Mouse (Mus musculus): ENCODE results near the gene Gm10974. TPM values are rescaled to one million over a fixed set of nuclear protein-coding genes. Genes with fewer than 3 reads are reported as not detected.

Gm10974 gene
- not detected for total RNA-seq (2021)
- long read RNA-seq, experiment 1 = 0 reads
- long read RNA-seq, experiment 2 = 0 reads

DNA sequence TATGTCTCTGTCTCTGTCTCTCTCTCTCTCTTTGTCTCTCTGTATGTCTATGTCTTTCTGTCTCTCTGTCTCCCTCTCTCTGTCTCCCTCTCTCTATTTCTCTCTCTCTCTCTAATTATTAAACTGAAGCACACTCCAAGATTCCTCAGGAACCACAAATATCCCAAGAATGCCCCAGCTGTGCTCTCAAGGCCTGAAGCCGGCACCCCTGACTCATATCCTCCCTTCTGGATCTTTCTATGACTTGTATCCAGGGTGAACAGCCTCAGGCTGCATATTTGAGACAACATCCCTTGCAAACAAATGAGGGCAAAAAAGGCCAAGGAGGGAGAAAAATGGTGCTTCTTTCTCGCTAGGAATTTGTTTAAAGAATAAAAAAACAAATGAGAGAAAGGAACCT lies at the start of gene Gm10974:
Gm10974 (plus strand) TSS at position 2 of the 400 bp plus-strand sequence.
- DNase-seq = no peak
- intact Hi-C loops (cut with DNase I; ENCODE audit: low total_unique reads) = no loop called here

- DNase-seq = no peak
- intact Hi-C loops (cut with DNase I; ENCODE audit: low total_unique reads) = no loop called here
Measured at GRCm38 (mm10) chr7:66318147-66318546, 47.6 kb upstream of the Gm10974 start.

DNA sequence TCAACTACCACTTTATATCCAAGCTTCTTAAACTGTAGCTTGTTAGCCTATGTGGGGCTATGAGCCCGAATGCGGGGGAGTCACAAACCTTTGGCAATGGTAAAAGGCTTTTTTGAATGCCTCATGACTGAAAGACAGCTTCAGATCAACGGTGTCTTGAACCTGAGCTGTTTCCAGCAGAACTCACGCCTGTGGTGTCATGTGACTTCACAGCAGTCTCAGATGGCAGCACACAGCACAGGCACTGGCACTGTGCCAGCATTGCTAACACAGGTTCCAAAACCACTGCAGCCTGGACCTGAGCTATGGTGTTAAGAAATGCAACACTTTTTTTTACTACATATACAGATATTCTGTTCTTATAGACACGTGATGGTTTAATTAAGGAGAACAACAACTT lies 44.7 kb upstream of the Gm10974 start:
- intact Hi-C loops (cut with DNase I; ENCODE audit: low total_unique reads) = no loop called here

GRCm38 (mm10) chr7:66323252-66324015 lies 42.3 kb upstream of the Gm10974 start:
- intact Hi-C loops (cut with DNase I; ENCODE audit: low total_unique reads) = no loop called here
- DNase-seq = peak; percentile 32

More for the DNA sequence above, 44.7 kb upstream of the Gm10974 start:
- no peak for DNase-seq

- DNase-seq = no peak
- intact Hi-C loops (cut with DNase I; ENCODE audit: low total_unique reads) = no loop called here
Measured at GRCm38 (mm10) chr7:66325419-66326053, 40.2 kb upstream of the Gm10974 start.

- intact Hi-C loops (cut with DNase I; ENCODE audit: low total_unique reads) = no loop called here
- DNase-seq = no peak
Measured at GRCm38 (mm10) chr7:66327516-66327915, 38.2 kb upstream of the Gm10974 start.

DNA sequence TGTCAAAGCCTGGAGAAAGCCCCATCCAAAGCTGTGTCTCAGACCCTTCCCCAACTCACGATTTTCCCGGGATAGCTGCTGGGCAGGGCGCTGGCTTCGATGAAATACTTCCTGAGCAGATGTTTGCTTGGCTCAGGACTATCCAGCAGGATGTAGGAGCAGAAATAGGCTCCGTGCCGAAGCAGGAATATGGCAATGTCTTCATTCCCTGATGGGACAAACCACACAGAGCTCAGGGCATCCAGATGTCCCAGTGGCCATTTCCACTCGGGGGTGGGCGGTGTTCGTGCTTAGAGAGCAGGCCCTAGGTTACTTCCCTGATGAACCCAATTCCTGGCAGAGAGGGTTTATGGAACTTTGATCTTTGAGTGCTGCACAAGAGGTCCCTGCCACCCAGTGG lies 35.1 kb upstream of the Gm10974 start:
- intact Hi-C loops (cut with DNase I; ENCODE audit: low total_unique reads) = no loop called here
- peak; percentile 32 for DNase-seq

GRCm38 (mm10) chr7:66332340-66332739 lies 33.4 kb upstream of the Gm10974 start:
- intact Hi-C loops (cut with DNase I; ENCODE audit: low total_unique reads) = no loop called here
- peak; percentile 46 for DNase-seq

DNA sequence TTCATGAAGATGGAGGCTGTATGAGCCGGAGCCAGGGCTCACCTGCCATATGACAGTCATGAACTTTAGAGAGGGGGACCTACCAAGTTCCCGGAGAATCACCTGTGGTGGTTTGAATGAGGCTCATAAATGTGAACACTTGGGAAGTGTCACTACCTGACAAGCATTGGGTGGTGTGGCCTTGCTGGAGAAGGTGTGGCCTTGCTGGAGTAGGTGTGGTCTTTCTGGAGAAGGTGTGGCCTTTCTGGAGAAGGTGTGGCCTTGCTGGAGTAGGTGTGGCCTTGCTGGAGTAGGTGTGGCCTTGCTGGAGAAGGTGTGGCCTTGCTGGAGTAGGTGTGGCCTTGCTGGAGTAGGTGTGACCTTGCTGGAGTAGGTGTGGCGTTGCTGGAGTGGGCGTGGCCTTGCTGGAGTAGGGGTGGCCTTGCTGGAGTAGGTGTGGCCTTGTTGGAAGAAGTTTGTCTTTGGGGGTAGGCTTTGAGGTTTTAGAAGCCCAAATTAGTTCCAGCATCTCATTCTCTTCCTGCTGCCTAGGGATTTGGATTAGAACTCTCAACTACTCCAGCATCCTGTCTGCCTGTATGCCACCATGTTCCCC lies 31.7 kb upstream of the Gm10974 start:
- DNase-seq = no peak
- intact Hi-C loops (cut with DNase I; ENCODE audit: low total_unique reads) = no loop called here

DNA sequence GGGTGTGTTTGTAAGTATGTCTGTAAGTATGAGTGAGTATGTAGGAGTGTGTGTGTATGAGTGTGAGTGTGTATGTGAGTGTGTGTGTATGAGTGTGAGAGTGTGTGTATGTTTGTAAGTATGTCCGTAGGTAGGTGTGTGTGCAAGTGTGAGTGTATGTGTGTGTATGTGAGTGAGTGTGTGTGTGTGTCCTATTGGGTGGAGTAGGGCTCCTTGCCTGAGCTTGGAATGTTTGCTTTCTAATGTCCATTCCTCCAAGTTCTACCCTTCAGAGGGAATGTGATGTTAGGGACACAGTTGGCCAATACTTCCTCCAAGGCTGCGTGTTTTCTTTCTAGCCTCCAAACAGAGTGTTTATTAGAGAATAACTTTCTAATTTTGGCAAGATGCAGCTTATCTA lies 28.8 kb upstream of the Gm10974 start:
- DNase-seq = no peak
- intact Hi-C loops (cut with DNase I; ENCODE audit: low total_unique reads) = no loop called here

GRCm38 (mm10) chr7:66339625-66340024 lies 26.1 kb upstream of the Gm10974 start:
- DNase-seq = no peak

DNA sequence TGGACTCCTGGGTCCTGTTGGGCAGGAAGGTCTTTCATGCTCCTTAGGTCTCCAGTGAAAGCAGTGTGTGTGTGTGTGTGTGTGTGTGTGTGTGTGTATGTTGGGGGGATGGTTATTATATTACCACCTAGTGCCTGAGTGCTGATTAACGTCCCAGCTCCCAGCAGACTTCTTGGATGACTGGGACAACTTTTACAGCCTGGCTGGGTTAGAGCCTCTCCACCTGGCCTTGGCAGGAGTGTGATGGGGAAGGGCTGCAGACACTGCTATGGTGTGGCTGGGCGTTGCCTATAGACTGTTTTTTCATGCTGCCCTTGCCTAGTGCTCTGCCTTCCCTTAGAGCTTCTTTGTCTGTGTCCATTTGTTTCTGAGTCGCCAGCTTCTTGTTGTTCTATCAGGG lies 25.7 kb upstream of the Gm10974 start:
- DNase-seq = no peak
- intact Hi-C loops (cut with DNase I; ENCODE audit: low total_unique reads) = loop anchor here (5.0 kb wide), 1 partner anchor 33 kb away; no protein-coding TSS in a partner anchor

More at GRCm38 (mm10) chr7:66339625-66340024, 26.1 kb upstream of the Gm10974 start:
- intact Hi-C loops (cut with DNase I; ENCODE audit: low total_unique reads) = loop anchor here (5.0 kb wide), 1 partner anchor 32 kb away; no protein-coding TSS in a partner anchor

DNA sequence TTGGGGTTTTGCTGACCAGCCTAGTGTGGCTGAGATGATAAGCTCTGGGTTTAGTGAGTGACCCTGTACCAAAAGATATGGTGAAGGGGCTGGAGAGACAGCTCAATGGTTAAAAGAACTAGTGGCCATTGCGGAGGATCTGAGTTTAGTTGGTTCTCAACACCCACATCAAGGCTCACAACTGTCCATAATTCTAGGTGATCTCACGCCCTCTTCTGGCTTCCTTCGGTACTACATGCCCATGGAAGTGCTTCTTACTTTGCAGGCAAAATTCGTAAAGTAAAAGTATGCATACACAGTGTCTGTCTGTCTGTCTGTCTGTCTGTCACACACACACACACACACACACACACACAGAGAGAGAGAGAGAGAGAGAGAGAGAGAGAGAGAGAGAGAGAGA lies 23.4 kb upstream of the Gm10974 start:
- peak; percentile 57 for DNase-seq
- intact Hi-C loops (cut with DNase I; ENCODE audit: low total_unique reads) = loop anchor here (5.0 kb wide), 1 partner anchor 35 kb away; no protein-coding TSS in a partner anchor

- no peak for DNase-seq
- intact Hi-C loops (cut with DNase I; ENCODE audit: low total_unique reads) = loop anchor here (5.0 kb wide), 1 partner anchor 36 kb away; no protein-coding TSS in a partner anchor
Measured at GRCm38 (mm10) chr7:66342831-66343230, 22.9 kb upstream of the Gm10974 start.

- intact Hi-C loops (cut with DNase I; ENCODE audit: low total_unique reads) = loop anchor here (5.0 kb wide), 1 partner anchor 36 kb away; no protein-coding TSS in a partner anchor
- DNase-seq = no peak
Measured at GRCm38 (mm10) chr7:66343307-66343706, 22.4 kb upstream of the Gm10974 start.

GRCm38 (mm10) chr7:66346959-66347663 lies 18.6 kb upstream of the Gm10974 start:
- no peak for DNase-seq
- intact Hi-C loops (cut with DNase I; ENCODE audit: low total_unique reads) = no loop called here

DNA sequence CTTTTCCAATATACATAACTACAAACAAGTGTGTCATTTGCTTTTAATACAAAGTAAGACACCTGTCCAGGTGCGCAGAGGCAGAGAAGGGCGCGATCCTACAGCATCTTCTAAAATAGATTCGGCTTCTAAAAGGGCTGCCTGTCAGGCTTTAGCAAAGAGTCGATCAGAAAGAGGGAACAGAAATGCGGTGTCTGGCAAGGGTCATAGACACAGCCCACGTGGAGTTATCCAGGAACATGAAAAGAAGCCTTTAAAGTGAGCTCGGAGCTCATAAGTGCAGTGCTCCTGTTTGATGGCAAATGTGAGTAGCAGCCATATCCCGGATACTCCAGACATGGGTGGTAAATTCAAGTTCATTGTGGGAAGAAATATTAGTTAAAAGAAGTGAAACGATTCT lies 17.1 kb upstream of the Gm10974 start:
- DNase-seq = no peak
- intact Hi-C loops (cut with DNase I; ENCODE audit: low total_unique reads) = no loop called here

DNA sequence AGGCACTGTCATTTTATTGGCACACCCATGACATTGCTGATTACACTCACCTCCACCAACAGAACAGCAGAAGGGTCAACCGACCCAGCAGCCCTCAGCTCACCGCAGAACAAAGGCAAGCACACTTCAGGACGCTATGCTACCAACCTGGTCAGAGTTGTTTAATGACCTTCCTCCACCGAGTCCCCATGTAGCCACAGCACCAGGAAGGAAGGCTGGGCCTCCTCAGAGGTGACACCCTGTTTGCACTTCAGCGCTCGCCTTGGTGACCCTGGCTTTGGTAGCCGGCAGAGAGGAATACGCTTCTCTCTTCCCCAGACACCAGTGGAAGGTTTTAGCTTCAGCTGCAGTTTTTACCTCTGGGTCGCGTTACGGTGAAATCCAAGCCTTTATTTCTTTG lies 16.0 kb upstream of the Gm10974 start:
- intact Hi-C loops (cut with DNase I; ENCODE audit: low total_unique reads) = no loop called here

DNA sequence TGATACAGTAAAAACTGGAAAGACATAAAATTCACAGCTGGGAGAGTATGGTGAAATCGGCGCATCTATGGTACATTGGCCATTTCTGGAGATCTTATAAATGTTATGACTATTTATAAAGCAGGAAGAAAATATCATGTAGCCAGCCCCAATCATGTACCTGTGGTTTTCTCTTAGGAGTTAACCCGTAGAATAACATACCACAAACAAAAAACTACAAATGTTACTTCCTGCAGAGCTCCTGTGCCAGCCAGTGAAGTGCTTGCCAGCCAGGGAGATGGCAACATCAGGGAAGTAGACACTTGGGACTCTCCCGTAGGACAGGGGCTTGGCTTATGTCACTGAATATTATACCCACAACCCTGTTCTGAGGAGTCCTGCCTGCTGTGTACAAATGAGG lies 14.6 kb upstream of the Gm10974 start:
- intact Hi-C loops (cut with DNase I; ENCODE audit: low total_unique reads) = no loop called here
- no peak for DNase-seq

More for the DNA sequence above, 16.0 kb upstream of the Gm10974 start:
- DNase-seq = no peak

GRCm38 (mm10) chr7:66354911-66355310 lies 10.8 kb upstream of the Gm10974 start:
- intact Hi-C loops (cut with DNase I; ENCODE audit: low total_unique reads) = no loop called here
- no peak for DNase-seq
